Mouse (Mus musculus): ENCODE results near the gene Zyx.

DNA sequence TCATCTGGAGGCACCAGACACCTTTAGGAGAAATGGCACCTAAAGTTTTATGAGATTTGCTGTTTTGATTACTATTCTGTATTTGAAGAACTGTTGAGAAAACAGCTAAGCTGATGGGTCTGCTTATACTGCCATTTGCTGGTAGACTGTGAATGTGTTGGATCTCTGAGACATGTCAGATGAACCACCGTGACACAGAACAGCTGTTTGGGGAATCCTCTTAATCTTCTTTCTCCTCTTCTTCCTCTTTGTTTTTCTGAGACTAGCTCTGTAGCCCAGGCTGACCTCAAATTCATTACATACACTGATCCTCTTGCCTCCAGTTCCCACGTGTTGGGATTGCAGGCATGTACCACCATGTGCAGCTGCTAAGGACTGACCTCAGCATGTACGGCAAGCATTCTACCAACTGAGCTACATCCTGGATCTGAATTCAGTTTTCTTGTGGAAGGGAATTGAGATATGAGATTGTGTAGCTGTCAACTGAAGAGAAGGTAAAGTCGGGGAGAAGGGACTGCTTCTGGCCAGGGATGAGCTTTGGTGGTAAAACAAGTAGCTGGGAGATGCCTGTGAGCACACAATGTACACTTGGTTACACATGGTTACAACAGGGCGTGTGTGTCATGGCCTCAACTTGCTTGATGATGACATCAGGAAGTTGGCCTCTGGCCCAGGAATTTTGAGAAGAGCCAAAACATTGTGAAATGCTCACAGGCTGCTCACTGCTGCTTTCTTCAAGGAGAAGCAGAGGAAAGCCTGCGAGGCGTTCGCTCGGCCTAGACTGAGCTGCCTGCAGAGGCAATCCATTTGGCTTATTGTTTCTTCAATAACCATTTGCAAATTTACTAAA, 46.8 kb downstream of the Zyx start:
- TF ChIP-seq CTCF (IDR thresholded peaks at IDR 0.05; ENCODE audit: extremely low read depth, insufficient read length, insufficient replicate concordance, low read depth, low read length), result no peak
- TF ChIP-seq POLR2A (IDR thresholded peaks at IDR 0.05; ENCODE audit: low read depth, low read length), result no peak
